ENCODE assay signal across 9 mouse cellular contexts in the genomic region with DNA sequence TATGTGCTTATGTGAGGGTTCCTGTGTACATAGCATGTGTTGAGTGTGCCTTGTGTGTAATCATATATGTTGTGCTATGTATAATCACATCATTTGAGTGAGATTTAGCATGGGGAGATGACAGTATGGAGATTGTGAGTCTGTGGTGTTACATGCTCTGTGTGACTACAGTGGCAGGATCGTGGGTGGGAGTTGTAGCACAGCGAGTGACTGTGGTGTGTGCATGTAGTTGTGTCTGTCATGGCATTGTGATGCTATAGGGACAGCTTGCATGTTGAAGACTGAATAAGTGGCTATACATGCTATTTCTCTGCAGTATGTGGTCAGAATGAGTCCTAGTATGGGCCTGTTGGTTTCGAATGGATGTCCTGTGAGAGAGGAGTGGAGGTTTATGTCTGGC. TPM values are rescaled to one million over a fixed set of nuclear protein-coding genes. Genes with fewer than 3 reads are reported as not detected.
A peak's percentile ranks its signal among the peaks of the same experiment; 100 is the strongest.
DNase-seq lines count a peak whose midpoint lies in the region; ATAC-seq lines count a peak whose summit lies in the region.
"Had no signal": no experiment of that assay in that cellular context is flagged by ENCODE, and none has a peak within 500 bp of the region (broad histone marks: within the 10 kb centered on the region; RNA-seq: fewer than 3 reads in every experiment).

No protein-coding gene starts in this region.

- 84% methylated on average over 3 of the region's 3 CpGs for WGBS in kidney, embryonic 16.5 days
- 91% methylated on average over 3 of the region's 3 CpGs for WGBS in embryonic facial prominence, embryonic 10.5 days
- 91% methylated on average over 3 of the region's 3 CpGs for WGBS in hindbrain, embryonic 12.5 days
- WGBS in midbrain, embryonic 15.5 days = 81% methylated on average over 3 of the region's 3 CpGs

- peak overlapping the region; percentile 99 for H3K4me2 ChIP-seq in kidney, embryonic 16.5 days (replicated peaks; ENCODE audit: low read depth, low read length)
- H3K4me2 ChIP-seq in hindbrain, embryonic 12.5 days (replicated peaks) = 0 out of 2 replicates have a peak overlapping the region, but pooled peaks have one; percentile 9
- peak overlapping the region; percentile 88 for H3K4me2 ChIP-seq in midbrain, embryonic 15.5 days

- no peak overlapping the region for H3K27ac ChIP-seq in kidney, embryonic 16.5 days (ENCODE audit: low read length)
- no peak overlapping the region for H3K27ac ChIP-seq in embryonic facial prominence, embryonic 10.5 days (replicated peaks)
- H3K27ac ChIP-seq in hindbrain, embryonic 12.5 days = no peak overlapping the region
- no peak overlapping the region for H3K27ac ChIP-seq in midbrain, embryonic 15.5 days

- peak overlapping the region; percentile 55; the same call in 1 of the 2 replicates for H3K9ac ChIP-seq in kidney, embryonic 16.5 days (replicated peaks; ENCODE audit: low read length)
- no peak overlapping the region for H3K9ac ChIP-seq in hindbrain, embryonic 12.5 days
- no peak overlapping the region for H3K9ac ChIP-seq in midbrain, embryonic 15.5 days

- peaks cover 9% of the 10 kb centered on the region for H3K27me3 ChIP-seq in kidney, embryonic 16.5 days (ENCODE audit: insufficient read depth, low read length)
- peaks cover 74% of the 10 kb centered on the region for H3K27me3 ChIP-seq in embryonic facial prominence, embryonic 10.5 days (replicated peaks; ENCODE audit: low read depth, poor library complexity, severe bottlenecking)
- peaks cover 39% of the 10 kb centered on the region for H3K27me3 ChIP-seq in hindbrain, embryonic 12.5 days
- peaks cover 16% of the 10 kb centered on the region; the same call in 1 of the 2 replicates for H3K27me3 ChIP-seq in midbrain, embryonic 15.5 days (replicated peaks)

- H3K9me3 ChIP-seq in kidney, embryonic 16.5 days (ENCODE audit: low read length) = no peaks in the 10 kb centered on the region
- no peaks in the 10 kb centered on the region for H3K9me3 ChIP-seq in embryonic facial prominence, embryonic 10.5 days
- no peaks in the 10 kb centered on the region for H3K9me3 ChIP-seq in hindbrain, embryonic 12.5 days (replicated peaks)
- H3K9me3 ChIP-seq in midbrain, embryonic 15.5 days = no peaks in the 10 kb centered on the region

- peak overlapping the region; percentile 59 for H3K4me3 ChIP-seq in kidney, embryonic 16.5 days (ENCODE audit: low read length)
- peak overlapping the region; percentile 63 for H3K4me3 ChIP-seq in embryonic facial prominence, embryonic 10.5 days
- H3K4me3 ChIP-seq in hindbrain, embryonic 12.5 days = no peak overlapping the region
- no peak overlapping the region; the same call in 1 of the 2 replicates for H3K4me3 ChIP-seq in midbrain, embryonic 15.5 days

- no peak for ATAC-seq in kidney, embryonic 16.5 days (ENCODE audit: low FRiP score, low TSS enrichment)
- ATAC-seq in hindbrain, embryonic 12.5 days (ENCODE audit: low FRiP score) = no peak
- no peak for ATAC-seq in midbrain, embryonic 15.5 days (replicated peaks)

- H3K4me1 ChIP-seq in kidney, embryonic 16.5 days (ENCODE audit: insufficient read depth, low read length) = 0 out of 2 replicates have a peak, but pooled peaks cover 7% of the 10 kb centered on the region
- H3K4me1 ChIP-seq in embryonic facial prominence, embryonic 10.5 days = peaks cover 31% of the 10 kb centered on the region
- peaks cover 15% of the 10 kb centered on the region for H3K4me1 ChIP-seq in hindbrain, embryonic 12.5 days
- H3K4me1 ChIP-seq in midbrain, embryonic 15.5 days = peaks cover 6% of the 10 kb centered on the region; the same call in 1 of the 2 replicates

- no peaks in the 10 kb centered on the region for H3K36me3 ChIP-seq in kidney, embryonic 16.5 days (ENCODE audit: insufficient read depth, low read length)
- H3K36me3 ChIP-seq in embryonic facial prominence, embryonic 10.5 days (replicated peaks) = no peaks in the 10 kb centered on the region
- H3K36me3 ChIP-seq in hindbrain, embryonic 12.5 days = no peaks in the 10 kb centered on the region
- no peaks in the 10 kb centered on the region for H3K36me3 ChIP-seq in midbrain, embryonic 15.5 days (replicated peaks)

- DNase-seq in kidney, postnatal 10 days = no peak
- DNase-seq in embryonic facial prominence, embryonic 10.5 days (ENCODE audit: low spot score) = no peak
- no peak for DNase-seq in embryo, embryonic 10.5 days (ENCODE audit: low spot score)
- no peak for DNase-seq in spleen, adult 12 weeks (ENCODE audit: low spot score)
- DNase-seq in thymus, postnatal 25 days = no peak
- DNase-seq: heart, adult 11 months had no signal

RNA-seq across cellular contexts. Expression of a gene that starts 31.2 kb away (rescaled TPM):
- polyA plus RNA-seq in kidney, embryonic 16.5 days (2015; fragmentation: Nextera tagmentation; extraction: Ambion mirVana) = 31.6 and 46.5 TPM in 2 replicates
- 21.7 and 22.5 TPM in 2 replicates for polyA plus RNA-seq in embryonic facial prominence, embryonic 10.5 days (2016; fragmentation: Nextera tagmentation; extraction: Ambion mirVana)
- polyA plus RNA-seq in hindbrain, embryonic 12.5 days (2016; fragmentation: Nextera tagmentation; extraction: Ambion mirVana) = 26.9 and 27.4 TPM in 2 replicates
- polyA plus RNA-seq in midbrain, embryonic 15.5 days (2015; fragmentation: Nextera tagmentation; extraction: Ambion mirVana) = 31.4 and 32.2 TPM in 2 replicates

RNA-seq across cellular contexts. Expression of a gene that starts 42.0 kb away (rescaled TPM):
- 9.9 TPM in 1 of 2 replicates, not detected in the other for polyA plus RNA-seq in kidney, embryonic 16.5 days (2015; fragmentation: Nextera tagmentation; extraction: Ambion mirVana)
- polyA plus RNA-seq in embryonic facial prominence, embryonic 10.5 days (2016; fragmentation: Nextera tagmentation; extraction: Ambion mirVana) = not detected in 2 replicates
- not detected in 2 replicates for polyA plus RNA-seq in hindbrain, embryonic 12.5 days (2016; fragmentation: Nextera tagmentation; extraction: Ambion mirVana)
- polyA plus RNA-seq in midbrain, embryonic 15.5 days (2015; fragmentation: Nextera tagmentation; extraction: Ambion mirVana) = not detected in 2 replicates

Comparison
In these comparisons a context has a peak if more than half of its experiments do, and no peak if none do; other contexts are left out.
1. H3K4me2 ChIP-seq: peak in every context shown above with its lines; median percentile 99 in kidney, embryonic 16.5 days; 88 in midbrain, embryonic 15.5 days; 9 in hindbrain, embryonic 12.5 days.
2. H3K4me3 ChIP-seq: peak in kidney, embryonic 16.5 days (single experiment) and embryonic facial prominence, embryonic 10.5 days (single experiment); none in hindbrain, embryonic 12.5 days (single experiment) and midbrain, embryonic 15.5 days (single experiment).